Mouse (Mus musculus): Measurements from ENCODE around the gene Abcc3.

DNA sequence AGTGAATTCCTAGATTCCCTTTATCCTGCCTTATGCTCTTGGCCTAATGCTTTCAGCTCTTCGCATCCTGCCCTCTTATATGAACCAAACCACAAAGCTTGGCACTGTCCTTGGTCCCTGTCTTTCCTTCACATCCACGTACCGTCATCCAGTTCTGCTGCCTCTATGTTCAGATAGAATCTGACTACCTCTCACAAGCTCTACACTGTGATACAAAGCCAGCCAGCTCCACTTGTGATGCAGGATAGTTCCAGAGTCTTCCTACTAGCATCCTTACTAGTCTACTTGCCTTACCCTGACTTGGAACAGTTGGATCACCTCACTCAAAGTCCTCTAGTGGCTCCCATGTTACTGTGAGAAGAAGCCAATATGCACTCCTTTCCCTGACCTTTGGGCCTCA lies 62.6 kb downstream of the Abcc3 start:
- TF ChIP-seq CEBPB (IDR thresholded peaks at IDR 0.05; ENCODE audit: insufficient read depth, poor library complexity, severe bottlenecking) (no peak), TCF12 (IDR thresholded peaks at IDR 0.05; ENCODE audit: insufficient read depth, poor library complexity, severe bottlenecking) (no peak), POLR2A (IDR thresholded peaks at IDR 0.05; ENCODE audit: insufficient read length, low read depth) (no peak), REST (IDR thresholded peaks at IDR 0.05; ENCODE audit: insufficient read depth, insufficient read length) (no peak), TCF3 (IDR thresholded peaks at IDR 0.05; ENCODE audit: insufficient read length, low read depth) (no peak), USF1 (IDR thresholded peaks at IDR 0.05; ENCODE audit: low read depth) (no peak), MYOD1 (IDR thresholded peaks at IDR 0.05; ENCODE audit: control insufficient read depth in 1 of 3, insufficient read length in 2 of 3, low read depth in 2 of 3) (no peak)
